Mouse (Mus musculus) yolk sac, embryonic 10.5 days (tissue): ENCODE results near the gene Ndufb2.
A peak's percentile ranks its signal among the peaks of the same experiment; 100 is the strongest.

Experiments used
- DNase-seq: peaks from one replicate; pipeline ENCODE4 v3.0.0-alpha.2; 2017; ENCODE audit warnings: low spot score

Ndufb2 gene

DNA sequence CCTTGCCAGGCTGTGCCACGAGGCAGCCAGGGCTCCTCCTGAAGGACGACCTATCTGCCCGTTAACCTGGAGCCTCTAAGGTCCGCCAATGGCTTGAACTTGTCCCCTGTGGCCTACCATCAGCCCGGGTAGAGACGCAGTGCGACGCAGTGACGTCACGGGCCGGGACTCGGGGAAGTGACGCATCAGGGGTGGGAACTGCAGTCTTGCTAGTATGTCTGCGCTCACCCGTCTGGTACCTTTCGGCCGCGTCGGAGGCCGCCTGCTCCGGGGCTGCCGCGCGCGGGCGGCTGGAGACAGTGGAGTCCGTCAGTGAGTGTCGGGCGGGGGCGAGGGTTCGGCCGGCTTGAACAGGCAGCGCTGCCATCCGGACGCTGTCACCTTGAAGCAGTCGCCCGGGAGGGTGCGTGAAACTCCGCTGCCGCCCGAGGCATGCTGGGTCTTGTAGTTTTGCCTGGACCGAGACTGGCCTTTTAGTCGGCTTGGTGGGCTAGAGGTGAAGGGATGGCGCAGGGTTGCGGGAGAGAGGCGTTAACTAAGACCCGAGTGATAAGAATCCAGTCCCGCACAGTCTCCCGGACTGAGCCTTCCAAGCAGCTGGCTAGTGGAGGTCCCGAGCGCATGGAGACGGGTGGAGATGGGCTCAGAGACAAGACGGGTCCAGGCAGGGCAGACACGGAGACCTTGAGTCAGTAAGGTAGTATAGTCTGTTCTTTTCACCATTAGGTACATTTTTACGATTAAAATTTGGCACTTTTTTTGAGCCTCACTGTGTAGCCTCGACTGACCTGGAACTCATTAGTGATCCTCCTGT is at the start of gene Ndufb2:
Ndufb2 (plus strand) TSS at position 174 of the 814 bp plus-strand sequence.
- DNase-seq = peak; percentile 98

DNA sequence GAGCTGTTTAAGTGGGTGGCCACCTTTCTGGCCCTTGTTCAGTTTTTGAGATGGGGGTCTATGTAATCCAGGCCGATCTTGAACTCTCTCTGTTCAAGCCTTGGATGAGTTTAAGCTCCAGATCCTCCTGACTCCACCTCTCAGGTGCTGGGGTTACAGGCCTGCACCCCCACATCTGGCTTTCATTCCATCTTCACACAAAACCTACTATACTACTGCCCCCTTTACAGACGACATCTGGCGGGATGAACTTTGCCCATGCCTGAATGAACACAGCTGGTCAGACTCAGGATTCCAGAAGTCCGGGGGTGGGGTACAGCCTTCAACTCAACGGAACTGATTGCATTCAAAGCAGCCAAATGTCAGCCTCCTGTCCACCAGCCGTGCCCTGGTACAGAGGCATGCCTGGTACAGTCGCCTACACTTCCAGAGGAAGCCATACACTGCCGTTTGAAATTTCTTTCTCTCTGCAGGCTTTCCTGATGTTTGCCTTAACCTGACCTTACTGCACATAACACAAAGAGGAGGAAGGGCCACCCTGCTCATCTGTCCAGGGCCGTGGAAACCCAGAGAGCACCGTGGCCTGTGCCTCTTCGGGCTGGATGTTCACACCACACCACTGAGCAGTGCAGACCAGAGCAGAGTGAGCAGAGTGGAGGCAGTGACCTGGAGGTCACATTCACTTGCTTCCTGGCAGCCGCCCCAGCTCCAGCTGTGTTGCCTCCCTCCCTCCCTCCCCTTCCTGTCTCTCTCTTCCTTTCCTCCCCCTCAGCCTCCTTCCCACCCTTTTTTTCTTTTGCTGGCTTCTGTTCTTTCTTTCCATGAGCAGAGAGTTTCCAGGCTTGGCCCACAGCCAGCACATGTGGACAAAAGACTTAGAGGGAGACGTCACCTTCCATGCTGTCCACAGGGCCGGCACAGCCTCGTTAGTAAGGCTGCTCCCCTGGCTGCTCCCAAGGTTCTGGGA is 49.5 kb upstream of the Ndufb2 start:
- DNase-seq = peak; percentile 78

DNA sequence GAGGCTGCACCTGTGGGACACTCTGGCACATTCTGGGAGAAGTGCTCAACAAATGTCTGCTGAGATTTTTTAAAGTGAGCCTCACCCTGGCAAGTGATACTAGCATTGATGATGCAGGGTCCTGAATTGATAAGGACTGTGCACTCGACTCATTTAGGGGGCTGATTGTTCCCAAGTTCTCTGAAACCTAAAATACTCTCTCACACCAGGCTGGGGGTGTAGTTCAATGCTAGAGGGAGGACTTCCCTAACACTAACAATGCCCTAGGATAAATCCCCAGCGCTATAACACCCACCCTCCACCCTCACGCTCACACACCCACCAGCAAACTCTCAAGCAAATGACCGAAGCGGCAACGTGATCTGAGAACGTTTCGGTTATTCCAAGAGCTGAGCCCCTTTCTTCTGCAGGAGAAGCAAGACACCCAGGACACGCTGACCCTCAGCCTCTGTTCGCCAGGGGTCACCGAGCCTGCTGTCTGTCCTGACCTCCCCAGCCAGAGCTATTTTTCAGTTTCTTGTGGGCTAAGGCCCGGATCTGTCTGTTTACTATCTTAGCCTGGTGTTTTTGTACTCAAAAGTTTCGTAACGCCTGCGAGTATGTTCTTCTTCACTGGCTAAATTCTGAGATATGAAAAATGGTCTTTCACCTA is 48.5 kb upstream of the Ndufb2 start:
- DNase-seq = peak; percentile 23

DNA sequence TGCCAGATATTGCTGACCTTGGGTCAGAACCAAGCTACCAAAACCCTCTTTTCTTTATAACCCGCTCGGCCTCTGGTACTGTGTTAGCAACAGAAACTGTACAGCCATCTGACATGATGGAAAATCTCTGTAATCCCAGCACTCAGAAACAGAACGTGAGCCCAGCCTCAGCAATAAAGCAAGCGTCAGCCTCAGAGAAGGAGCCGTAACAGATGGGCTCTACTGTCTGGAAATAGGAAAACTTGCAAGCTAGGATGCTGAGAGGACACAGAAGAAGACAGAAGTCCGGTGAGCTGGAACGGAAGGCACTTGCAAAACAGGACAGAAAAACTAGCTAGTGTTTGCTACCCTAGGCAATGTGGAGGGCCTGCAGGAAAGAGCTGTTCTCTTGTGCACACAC is 46.9 kb upstream of the Ndufb2 start:
- no peak for DNase-seq

- DNase-seq = no peak
Measured at GRCm38 (mm10) chr6:39548030-39548429, 44.3 kb upstream of the Ndufb2 start.

GRCm38 (mm10) chr6:39551981-39552636 is 40.3 kb upstream of the Ndufb2 start:
- DNase-seq = no peak

DNA sequence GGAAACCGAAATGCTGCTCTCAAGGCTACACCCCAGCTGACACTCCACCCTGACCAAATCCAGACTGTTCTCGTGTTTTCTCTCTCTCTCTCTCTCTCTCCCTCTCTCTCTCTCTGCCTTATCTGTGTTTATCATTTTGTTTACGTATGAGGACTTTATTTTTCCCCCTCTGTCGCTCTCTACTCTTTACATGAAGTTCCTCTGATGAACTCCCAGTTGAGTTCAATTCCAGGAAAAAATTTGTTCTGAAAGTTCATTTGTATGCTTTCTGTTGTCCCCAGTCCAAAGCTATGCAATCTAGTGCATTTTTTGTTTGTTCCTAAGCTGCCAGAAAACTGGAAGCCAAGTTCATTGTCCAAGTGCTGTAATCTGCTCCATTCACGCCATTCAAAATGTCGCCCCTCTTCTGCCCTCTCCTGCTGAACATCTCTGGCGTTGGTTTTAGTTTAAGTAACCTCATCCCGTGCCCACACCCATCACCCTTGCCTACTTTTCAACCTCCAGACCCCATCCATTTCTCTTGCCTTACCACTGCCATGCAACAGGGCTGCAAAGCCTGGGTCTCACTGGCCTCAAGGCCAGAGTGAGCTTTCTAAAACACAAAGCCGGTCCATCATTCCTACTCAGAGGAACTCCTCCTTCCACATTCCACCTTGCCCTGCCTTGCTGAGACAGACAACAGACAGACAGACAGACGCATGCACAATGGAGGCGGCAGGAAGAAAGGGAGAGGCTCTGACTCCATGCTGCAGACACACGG is 37.3 kb upstream of the Ndufb2 start:
- DNase-seq = no peak

DNA sequence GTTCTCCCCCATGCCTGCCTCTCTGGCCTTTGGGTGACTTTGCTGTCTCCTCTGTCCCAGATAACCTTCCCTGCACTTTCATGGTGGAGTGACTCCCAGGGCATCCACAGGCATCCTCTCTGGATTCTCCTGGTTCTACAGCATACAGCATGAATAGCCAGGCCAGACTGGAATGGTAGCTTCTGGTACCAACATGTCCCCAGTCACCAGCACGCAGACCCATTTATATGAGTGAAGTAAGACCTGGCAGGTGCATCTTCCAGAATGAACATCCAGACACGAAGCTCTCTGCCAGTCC is 36.8 kb upstream of the Ndufb2 start:
- no peak for DNase-seq

DNA sequence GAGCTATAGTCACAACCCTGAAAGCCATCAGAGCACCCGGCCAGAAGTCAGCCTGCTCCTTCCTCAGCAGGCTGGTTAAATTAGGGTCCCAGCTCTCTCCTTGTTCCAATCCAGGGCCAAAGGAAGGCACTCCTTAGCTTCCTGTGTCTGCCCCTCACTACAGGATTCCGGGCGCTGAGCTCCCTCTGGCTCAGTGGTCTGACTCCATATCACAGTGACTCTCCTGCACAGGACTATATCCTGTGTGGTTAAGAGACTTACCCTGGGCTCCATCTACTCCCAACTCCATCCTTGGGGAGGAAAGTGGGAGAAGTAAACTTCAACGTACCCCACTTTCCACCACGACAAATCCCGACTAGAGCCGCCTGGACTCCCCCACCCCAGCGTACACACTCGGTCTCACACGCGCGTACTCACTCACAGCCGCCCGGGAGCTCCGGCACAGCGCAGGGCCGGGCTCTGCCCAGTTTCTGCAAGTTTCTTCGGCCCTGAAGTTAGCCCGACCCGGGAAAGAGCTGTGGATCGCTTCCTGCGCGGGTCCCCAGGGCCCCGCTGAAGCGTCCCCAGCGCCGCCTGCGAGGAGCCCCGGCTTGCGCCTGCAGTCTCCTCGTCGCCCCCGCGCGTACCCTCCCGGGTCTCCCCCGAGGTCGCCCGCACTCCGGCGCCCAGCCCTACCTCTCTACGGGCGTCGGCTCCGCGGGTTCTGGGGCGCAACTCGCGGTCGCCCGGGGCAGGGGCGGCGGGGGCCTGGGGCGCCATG is 35.3 kb upstream of the Ndufb2 start:
- DNase-seq = peak; percentile 47

DNA sequence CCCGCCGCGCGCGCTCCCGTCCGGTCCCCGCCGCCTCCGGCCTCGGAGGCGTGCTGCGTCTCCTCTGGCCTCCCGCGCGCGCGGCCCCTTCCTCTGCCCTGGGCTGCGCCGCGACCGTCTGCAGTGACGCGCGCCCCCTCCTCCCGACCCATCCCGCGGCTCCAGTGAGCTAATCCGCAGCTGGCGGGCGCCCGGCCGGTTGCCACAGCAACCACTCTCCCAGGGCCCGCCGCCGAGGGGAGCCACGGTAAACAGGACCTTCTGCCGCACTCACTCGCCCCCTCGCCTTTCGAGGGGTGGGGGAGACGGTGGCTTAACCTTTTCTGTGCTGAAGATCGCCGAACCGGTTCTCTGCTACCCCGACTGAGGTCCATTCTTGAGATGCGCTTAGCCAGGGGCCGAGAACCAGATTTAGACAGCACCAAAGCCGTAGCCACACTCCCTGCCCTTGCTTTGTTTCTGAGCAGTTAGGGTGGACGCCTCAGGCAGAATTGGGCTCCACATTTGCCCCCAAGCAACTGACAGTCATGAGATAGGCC is 34.6 kb upstream of the Ndufb2 start, which contains the start of gene Dennd2a:
Dennd2a (minus strand) TSS at position 145 of the 539 bp plus-strand sequence.
- DNase-seq = peak; percentile 81

GRCm38 (mm10) chr6:39559276-39559939 is 33.0 kb upstream of the Ndufb2 start:
- DNase-seq = no peak

DNA sequence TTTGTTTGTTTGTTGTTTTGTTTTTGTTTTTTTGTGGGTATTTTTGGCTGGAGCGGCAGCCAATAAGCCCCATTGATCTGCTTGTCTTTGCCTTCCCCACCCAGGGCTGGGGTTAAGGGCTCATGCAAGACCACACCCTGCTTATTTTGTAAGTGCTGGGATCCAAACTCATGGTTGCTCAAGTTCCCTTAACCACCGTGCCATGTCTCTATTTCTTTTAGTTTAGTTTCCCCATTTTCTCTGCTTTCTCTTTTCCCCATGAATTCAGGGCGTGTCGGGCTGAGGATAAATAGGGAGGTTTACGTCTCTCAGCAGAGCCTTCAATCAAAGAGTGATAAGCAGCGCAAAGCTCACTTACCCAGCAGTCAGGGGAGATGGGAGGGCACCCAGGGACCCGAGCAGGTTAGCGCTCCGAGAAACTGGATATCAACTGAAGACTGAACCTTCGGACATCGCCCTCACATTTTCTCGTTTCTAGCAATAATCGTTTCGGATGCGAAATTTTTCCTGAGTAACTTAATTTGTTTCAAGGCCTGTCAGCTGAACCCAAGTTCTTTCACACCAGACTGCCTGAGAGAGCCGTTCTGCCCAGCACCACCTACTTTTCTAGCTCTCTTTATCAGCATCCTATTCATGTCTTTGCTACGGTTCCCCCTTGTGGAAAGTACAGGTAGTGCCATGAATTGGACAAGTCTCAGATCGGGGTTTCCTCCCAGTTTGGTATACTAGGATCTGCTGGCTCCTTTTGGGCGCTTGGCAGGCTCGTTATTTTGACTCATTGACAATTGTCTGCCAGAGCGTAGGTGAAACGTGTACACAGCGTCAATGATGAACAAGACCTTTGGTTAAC is 30.0 kb upstream of the Ndufb2 start:
- DNase-seq = peak; percentile 80

GRCm38 (mm10) chr6:39567528-39567927 is 24.8 kb upstream of the Ndufb2 start:
- no peak for DNase-seq

- no peak for DNase-seq
Measured at GRCm38 (mm10) chr6:39570426-39570825, 21.9 kb upstream of the Ndufb2 start.

DNA sequence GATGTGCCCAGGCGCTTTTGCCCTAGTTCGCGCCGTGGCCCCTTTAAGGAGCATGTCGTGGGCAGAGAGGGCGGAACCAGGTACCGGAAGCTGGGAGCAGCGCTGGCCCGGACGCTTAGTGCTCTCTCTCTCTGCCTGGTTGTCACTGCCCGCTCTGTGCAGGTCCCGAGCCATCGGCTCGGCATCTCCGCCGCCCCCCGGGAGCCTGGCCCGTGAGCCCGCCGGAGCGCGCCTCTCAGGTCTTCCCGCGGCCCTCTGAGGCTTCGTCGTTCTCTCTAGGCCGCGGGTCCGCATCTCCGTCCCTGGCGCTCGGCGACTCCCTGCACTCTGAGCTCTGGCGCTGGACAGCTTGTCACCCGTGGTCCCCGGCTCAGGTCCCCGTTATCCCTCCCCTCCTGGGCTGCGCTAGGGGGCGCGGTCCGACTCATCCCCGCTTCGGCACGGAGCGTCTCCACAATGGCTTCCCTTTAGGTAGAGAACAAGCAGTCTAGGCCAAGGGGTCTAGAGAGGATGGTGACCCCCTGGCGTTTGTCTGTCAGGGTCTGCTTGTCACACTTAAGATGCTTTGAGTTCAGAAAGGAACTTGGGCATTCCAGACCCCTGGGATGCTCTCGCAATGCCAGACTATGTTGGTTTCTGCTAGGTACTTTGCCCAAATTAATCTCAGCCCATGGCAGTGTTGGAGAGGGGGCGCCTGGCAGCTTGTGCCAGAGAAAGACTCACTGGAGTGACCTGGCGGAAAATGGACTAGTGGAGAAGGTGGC is 18.4 kb upstream of the Ndufb2 start, which contains the start of gene Adck2:
Adck2 (plus strand) TSS at position 83 of the 764 bp plus-strand sequence.
- DNase-seq = peak; percentile 89

DNA sequence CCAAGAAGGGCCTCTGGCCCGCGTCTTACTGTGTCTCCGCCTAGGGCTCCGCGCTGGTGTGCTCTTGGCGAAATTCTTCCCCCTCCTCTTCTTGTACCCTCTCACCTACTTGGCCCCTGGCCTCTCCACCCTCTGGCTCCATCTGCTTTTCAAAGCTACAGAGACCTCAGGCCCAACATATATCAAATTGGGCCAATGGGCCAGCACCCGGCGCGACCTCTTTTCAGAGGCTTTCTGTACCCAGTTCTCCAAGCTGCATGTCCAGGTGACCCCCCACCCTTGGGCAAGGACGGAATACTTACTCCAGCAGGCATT is 17.9 kb upstream of the Ndufb2 start:
- no peak for DNase-seq

GRCm38 (mm10) chr6:39574951-39575350 is 17.4 kb upstream of the Ndufb2 start:
- no peak for DNase-seq

DNA sequence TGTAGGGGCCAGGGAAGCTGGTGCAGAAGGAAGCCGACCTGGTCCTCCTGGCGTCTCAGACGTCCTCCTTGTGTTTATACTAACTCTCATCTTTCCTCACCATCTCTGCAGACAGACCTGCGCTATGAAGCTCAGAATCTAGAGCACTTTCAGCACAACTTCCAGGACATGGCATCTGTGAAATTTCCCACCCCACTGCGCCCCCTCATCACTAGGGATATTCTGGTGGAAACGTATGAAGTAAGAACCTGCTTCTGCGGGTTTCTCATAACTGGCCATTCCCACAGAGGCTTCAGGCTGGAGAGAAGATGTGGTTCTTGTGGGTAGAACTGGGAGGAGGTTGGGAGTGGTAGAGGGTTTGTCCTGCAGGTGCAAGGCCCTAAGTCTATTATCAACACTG is 12.8 kb upstream of the Ndufb2 start:
- DNase-seq = no peak
